Mouse (Mus musculus): Measurements from ENCODE around the gene Pigp. TPM values are rescaled to one million over a fixed set of nuclear protein-coding genes. Genes with fewer than 3 reads are reported as not detected.

The Pigp gene
- 6.4 and 17.1 TPM in 2 replicates for polyA plus RNA-seq (2012; rRNA removed)

GRCm38 (mm10) chr16:94371301-94371931 lies at the start of gene Pigp:
Pigp (minus strand) TSS chr16:94371842.

DNA sequence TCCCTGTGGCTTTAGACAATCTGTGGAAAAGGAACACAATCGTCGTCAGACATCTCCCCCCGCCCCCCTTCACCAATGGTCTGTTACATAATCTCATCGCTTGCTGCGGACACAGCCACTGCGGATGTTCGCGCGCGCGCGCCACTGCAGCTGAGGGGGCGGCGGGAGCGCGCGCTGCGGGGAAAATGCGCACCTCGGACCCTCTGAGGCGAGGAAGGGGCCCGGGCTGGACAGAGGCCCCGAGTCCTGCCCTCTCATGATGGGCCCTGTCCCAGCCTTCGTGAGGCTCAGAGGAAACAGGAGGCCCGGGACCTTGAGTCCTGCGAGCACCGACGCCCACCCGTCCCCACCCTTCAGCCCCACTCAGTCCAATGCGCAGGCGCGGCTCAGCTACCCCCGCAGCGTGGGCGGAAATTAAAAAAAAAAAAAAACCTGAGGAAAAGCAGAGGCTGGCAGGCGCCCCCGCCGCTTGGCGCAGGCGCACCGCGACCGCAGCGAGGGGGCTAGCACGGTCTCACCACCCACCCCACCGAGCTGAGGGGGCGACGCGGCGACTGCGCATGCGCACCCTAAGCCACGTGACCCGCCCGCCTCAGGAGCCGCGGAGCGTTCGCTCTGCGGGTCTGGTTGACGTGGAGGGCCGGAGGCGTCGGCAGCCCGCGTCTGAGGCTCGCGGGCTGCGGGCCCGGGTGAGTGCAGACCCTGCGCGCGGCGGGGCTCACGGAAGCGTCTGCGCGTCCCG lies 1.3 kb downstream of the Pigp start, which contains the start of gene Ttc3:
Ttc3 (plus strand) TSS at position 446 of the 742 bp plus-strand sequence.

GRCm38 (mm10) chr16:94327781-94328711 lies 43.6 kb downstream of the Pigp start, which contains the start of gene Ripply3:
Ripply3 (plus strand) TSS chr16:94328420.

DNA sequence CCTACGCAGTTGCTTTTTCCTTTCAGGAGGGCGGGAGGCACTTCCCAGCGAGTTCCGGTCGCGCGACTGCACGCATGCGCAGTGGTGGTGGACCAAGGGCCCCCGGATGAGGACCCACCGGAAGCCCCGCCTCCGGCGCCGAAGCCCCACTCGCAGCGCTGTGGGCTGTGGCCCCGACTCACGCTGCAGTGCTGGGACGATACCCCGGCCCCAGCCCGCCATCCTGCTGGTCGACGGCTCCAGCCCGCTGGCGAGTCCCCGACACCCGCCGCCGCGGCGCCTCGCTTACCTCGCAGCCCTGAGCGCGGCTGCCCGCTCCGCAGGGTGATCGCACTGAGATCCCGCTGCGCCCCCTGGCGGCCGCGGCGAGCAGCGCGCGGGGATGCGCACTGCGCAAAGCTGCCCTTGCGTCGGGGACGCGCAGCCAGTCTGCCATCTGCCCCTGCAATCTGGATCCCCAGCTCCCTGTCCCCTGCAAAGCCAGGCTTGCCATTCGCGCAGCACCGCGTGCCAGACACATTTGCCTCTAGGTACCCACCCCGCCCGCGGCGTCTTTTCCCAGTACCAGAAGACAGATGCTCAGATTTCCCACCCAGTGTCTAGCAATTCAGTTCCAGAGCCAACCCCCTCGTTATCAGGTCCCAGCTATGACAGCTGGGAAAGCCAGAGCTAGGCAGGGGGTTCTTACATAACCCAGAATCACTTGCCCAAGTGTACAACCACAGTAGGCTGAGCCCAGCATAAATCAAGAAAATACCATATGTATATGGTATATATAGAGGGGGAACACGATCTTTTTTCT lies 58.2 kb downstream of the Pigp start, which contains the start of gene Hlcs:
Hlcs (minus strand) TSS at position 343 of the 802 bp plus-strand sequence.

Other genes with a start within 250 kb of the Pigp start
- 4.3 and 5.2 TPM in 2 replicates for gene Hlcs, start 58.3 kb downstream of the Pigp start, polyA plus RNA-seq (2012; rRNA removed)
- 2.6 and 7.1 TPM in 2 replicates for gene Ripply3, start 43.4 kb downstream of the Pigp start, polyA plus RNA-seq (2012; rRNA removed)
- gene Ttc3, start 1.2 kb downstream of the Pigp start, polyA plus RNA-seq (2012; rRNA removed): 4.8 and 8.7 TPM in 2 replicates
- 10.6 and 10.9 TPM in 2 replicates for gene Vps26c, start 155.0 kb upstream of the Pigp start, polyA plus RNA-seq (2012; rRNA removed)
- 8.2 and 13.9 TPM in 2 replicates for gene Dyrk1a, start 198.2 kb upstream of the Pigp start, polyA plus RNA-seq (2012; rRNA removed)

All from stomach, adult 2 months (tissue).